Comparison of ENCODE assay signal across 11 mouse cellular contexts in the genomic region with DNA sequence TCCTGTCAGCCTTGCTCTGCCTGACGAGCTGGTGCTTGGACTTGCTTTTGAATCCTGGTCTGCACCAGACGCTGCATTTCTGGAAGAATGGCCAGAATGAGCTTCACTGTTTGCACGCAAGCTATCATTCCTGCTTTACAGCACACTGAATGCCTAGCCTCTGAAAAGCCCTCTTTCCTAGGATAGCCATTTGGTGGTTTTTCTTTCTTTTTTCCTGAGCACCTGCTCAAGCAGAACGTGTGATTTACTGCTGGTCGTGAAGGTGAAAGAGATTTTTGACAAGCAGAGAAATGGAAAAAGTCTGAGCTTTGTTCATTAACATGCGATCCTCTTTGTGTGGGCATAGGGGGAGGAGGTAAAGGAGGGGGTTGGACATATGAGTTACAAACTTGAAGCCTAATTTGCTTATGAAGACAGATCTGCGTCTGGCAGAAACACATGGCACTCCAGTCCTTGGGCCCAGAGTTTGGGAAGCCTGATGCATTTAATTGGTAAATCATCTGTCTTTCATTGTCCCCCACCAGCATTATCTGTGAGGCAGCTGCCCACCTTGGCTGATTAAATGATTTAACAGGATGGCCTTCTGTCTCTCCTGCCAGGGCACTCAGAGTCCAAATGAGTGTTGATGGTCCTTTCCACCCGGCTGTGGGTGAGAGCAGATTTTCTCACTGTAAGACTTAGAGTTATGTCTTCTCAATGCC.
A peak's percentile ranks its signal among the peaks of the same experiment; 100 is the strongest.
DNase-seq lines count a peak whose midpoint lies in the region; ATAC-seq lines count a peak whose summit lies in the region.
"Had no signal": no experiment of that assay in that cellular context is flagged by ENCODE, and none has a peak within 500 bp of the region (broad histone marks: within the 10 kb centered on the region; RNA-seq: fewer than 3 reads in every experiment).

No protein-coding gene starts in this region.

- H3K9me3 ChIP-seq in forebrain, embryonic 10.5 days = no peaks in the 10 kb centered on the region
- H3K9me3 ChIP-seq in midbrain, embryonic 16.5 days (replicated peaks; ENCODE audit: control insufficient read depth, low read length, poor library complexity, severe bottlenecking) = no peaks in the 10 kb centered on the region
- H3K9me3 ChIP-seq: embryonic facial prominence, embryonic 15.5 days; G1E; heart, embryonic 15.5 days had no signal

- WGBS in forebrain, embryonic 10.5 days = 57% methylated on average over 8 of the region's 8 CpGs
- WGBS in midbrain, embryonic 16.5 days = 15% methylated on average over 8 of the region's 8 CpGs

- no peak; the same call in 1 of the 2 replicates for ATAC-seq in midbrain, embryonic 16.5 days

- peak overlapping the region; percentile 56; the same call in 1 of the 2 replicates for H3K27ac ChIP-seq in forebrain, embryonic 10.5 days
- no peak overlapping the region for H3K27ac ChIP-seq in midbrain, embryonic 16.5 days (ENCODE audit: low read length)
- H3K27ac ChIP-seq: embryonic facial prominence, embryonic 15.5 days; heart, embryonic 15.5 days; liver, embryonic 14.5 days had no signal

- no peak overlapping the region for H3K9ac ChIP-seq in midbrain, embryonic 16.5 days (ENCODE audit: low read depth, low read length)
- H3K9ac ChIP-seq: embryonic facial prominence, embryonic 15.5 days; heart, embryonic 15.5 days; liver, embryonic 14.5 days had no signal

- no peaks in the 10 kb centered on the region for H3K27me3 ChIP-seq in forebrain, embryonic 10.5 days (ENCODE audit: poor library complexity, severe bottlenecking)
- no peaks in the 10 kb centered on the region for H3K27me3 ChIP-seq in midbrain, embryonic 16.5 days (ENCODE audit: control insufficient read depth, insufficient read depth, low read depth, low read length)
- H3K27me3 ChIP-seq: embryonic facial prominence, embryonic 15.5 days; heart, embryonic 15.5 days had no signal

- H3K4me1 ChIP-seq in forebrain, embryonic 10.5 days = peaks cover 11% of the 10 kb centered on the region
- no peaks in the 10 kb centered on the region for H3K4me1 ChIP-seq in midbrain, embryonic 16.5 days (ENCODE audit: control insufficient read depth, insufficient read depth, low read length)
- H3K4me1 ChIP-seq: embryonic facial prominence, embryonic 15.5 days; heart, embryonic 15.5 days had no signal

- no peaks in the 10 kb centered on the region for H3K36me3 ChIP-seq in forebrain, embryonic 10.5 days (replicated peaks)
- no peaks in the 10 kb centered on the region for H3K36me3 ChIP-seq in midbrain, embryonic 16.5 days (ENCODE audit: control insufficient read depth, insufficient read depth, low read length)
- H3K36me3 ChIP-seq: embryonic facial prominence, embryonic 15.5 days; G1E; heart, embryonic 15.5 days had no signal

- DNase-seq in embryo, embryonic 10 days (ENCODE audit: low spot score) = peak; percentile 24
- no peak for DNase-seq in forebrain, embryonic 10.5 days (ENCODE audit: extremely low spot score, low spot score)
- peak; percentile 35 for DNase-seq in layer of hippocampus, adult 11-12 months (ENCODE audit: low spot score)
- no peak for DNase-seq in urinary bladder, postnatal 36 days (ENCODE audit: low spot score in 2 of 2)
- DNase-seq in spleen, adult 12 weeks (ENCODE audit: low spot score) = no peak
- no peak for DNase-seq in thymus, postnatal 10 days (ENCODE audit: low spot score in 2 of 2)

- no peak overlapping the region for H3K4me3 ChIP-seq in forebrain, embryonic 10.5 days
- H3K4me3 ChIP-seq in midbrain, embryonic 16.5 days (ENCODE audit: low read depth, low read length) = no peak overlapping the region
- H3K4me3 ChIP-seq: embryonic facial prominence, embryonic 15.5 days; heart, embryonic 15.5 days had no signal

- H3K4me2 ChIP-seq in midbrain, embryonic 16.5 days (ENCODE audit: low read length) = 0 out of 2 replicates have a peak overlapping the region, but pooled peaks have one; percentile 5
- H3K4me2 ChIP-seq: embryonic facial prominence, embryonic 15.5 days; heart, embryonic 15.5 days had no signal

Comparison
In these comparisons a context has a peak if more than half of its experiments do, and no peak if none do; other contexts are left out.
1. DNase-seq: peak in embryo, embryonic 10 days (single experiment) and layer of hippocampus, adult 11-12 months (single experiment); none in forebrain, embryonic 10.5 days (single experiment), urinary bladder, postnatal 36 days (0 of 2), spleen, adult 12 weeks (single experiment) and thymus, postnatal 10 days (0 of 2).